Mouse (Mus musculus) kidney, embryonic 15.5 days (tissue): ENCODE measurements around the gene Carns1. TPM values are rescaled to one million over a fixed set of nuclear protein-coding genes. Genes with fewer than 3 reads are reported as not detected.

Experiments used
- ATAC-seq: fragments of 200-750 bp; cut with Nextera tagmentation; replicated peaks from 2 replicates; pipeline ENCODE4 v1.8.0; 2017; ENCODE audit warnings: moderate TSS enrichment; ENCODE audit not compliant: low FRiP score
- H3K27ac ChIP-seq: fragments of 300-500 bp; sonication (generic); 2 replicates; pipeline ENCODE4 v1.5.1; 2015; ENCODE audit warnings: mild to moderate bottlenecking, inconsistent platforms
- H3K27me3 ChIP-seq: fragments of 300-500 bp; sonication (generic); 2 replicates; pipeline ENCODE4 v1.6.1; 2015; ENCODE audit warnings: inconsistent platforms
- H3K36me3 ChIP-seq: fragments of 300-500 bp; sonication (generic); 2 replicates; pipeline ENCODE4 v1.6.1; 2015; ENCODE audit warnings: inconsistent platforms
- H3K4me1 ChIP-seq: fragments of 300-500 bp; sonication (generic); 2 replicates; pipeline ENCODE4 v1.6.1; 2015; ENCODE audit warnings: inconsistent platforms
- H3K4me2 ChIP-seq: fragments of 300-500 bp; sonication (generic); 2 replicates; pipeline ENCODE4 v1.6.1; 2015; ENCODE audit warnings: moderate library complexity, mild to moderate bottlenecking, inconsistent platforms
- H3K4me3 ChIP-seq: fragments of 300-500 bp; sonication (generic); replicated peaks from 2 replicates; pipeline ENCODE4 v1.5.1; 2015; ENCODE audit warnings: mild to moderate bottlenecking, inconsistent platforms
- H3K9ac ChIP-seq: fragments of 300-500 bp; sonication (generic); 2 replicates; pipeline ENCODE4 v1.6.1; 2015; ENCODE audit warnings: mild to moderate bottlenecking, inconsistent platforms
- H3K9me3 ChIP-seq: fragments of 300-500 bp; sonication (generic); replicated peaks from 2 replicates; pipeline ENCODE4 v1.6.1; 2016; ENCODE audit warnings: inconsistent platforms
- WGBS: fragments of 180-500 bp; shearing (Covaris S2); methylation state at CpG from one replicate; pipeline ENCODE4 v1.1.7; 2015; ENCODE audit warnings: mixed read lengths; 5-methylcytosine and 5-hydroxymethylcytosine counted together
- polyA plus RNA-seq: library from polyadenylated mRNA; unstranded; fragments of >200 nt; fragmentation: Nextera tagmentation; extraction: Ambion mirVana; gene quantifications from 2 replicates; pipeline ENCODE4 v1.2.1, GENCODE M21; 2015

Gene Carns1
- 2.9 and 3.1 TPM in 2 replicates for polyA plus RNA-seq

DNA sequence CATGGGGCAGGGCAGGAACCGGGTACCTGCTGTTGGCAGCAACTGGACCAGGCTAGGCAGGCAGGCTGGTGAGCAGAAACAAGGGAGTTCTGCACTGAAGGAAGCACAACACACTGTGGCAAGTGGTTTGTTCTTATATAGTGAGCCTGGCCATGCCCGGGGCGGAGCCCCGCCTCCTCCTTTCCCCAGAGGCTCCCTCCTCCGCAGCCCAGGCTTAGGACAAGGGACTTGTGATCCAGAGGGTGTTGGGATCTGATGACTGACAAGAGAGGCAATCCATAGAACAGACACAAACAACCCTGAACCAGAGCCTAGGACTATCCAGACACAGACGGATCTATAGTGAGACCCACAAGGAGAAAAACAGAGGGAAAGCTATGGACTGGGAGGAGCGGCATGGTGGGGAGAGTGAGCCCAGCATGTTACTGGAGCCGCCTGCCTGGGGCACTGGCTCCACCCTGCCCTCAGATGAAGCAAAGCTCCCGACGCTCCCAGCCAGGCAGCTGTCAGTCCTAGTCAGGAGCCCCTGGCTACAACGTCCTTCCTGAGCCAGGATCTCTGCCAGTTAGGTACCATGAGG lies at the start of gene Carns1:
Gene Carns1 (minus strand): TSS at position 112 of the 580 bp plus-strand sequence.
- H3K9ac ChIP-seq: 0 out of 2 replicates have a peak within 1 kb of the TSS, but pooled peaks have one; percentile 4
- H3K27me3 ChIP-seq: peaks cover 9% of the 10 kb centered on the region
- H3K36me3 ChIP-seq: no peaks in the 10 kb centered on the region
- peak; percentile 69 for ATAC-seq
- H3K4me2 ChIP-seq: peak within 1 kb of the TSS; percentile 55
- H3K4me3 ChIP-seq: peak within 1 kb of the TSS; percentile 28
- H3K4me1 ChIP-seq: peaks cover 33% of the 10 kb centered on the region
- WGBS: 3% methylated on average over 11 of the region's 11 CpGs
- H3K27ac ChIP-seq: peak within 1 kb of the TSS; percentile 37; the same call in 1 of the 2 replicates
- H3K9me3 ChIP-seq: no peaks in the 10 kb centered on the region

- H3K4me1 ChIP-seq: peaks cover 56% of the 10 kb centered on the region
- peaks cover 11% of the 10 kb centered on the region; the same call in 1 of the 2 replicates for H3K36me3 ChIP-seq
- no peaks in the 10 kb centered on the region for H3K9me3 ChIP-seq
- 49% methylated on average over 11 of the region's 11 CpGs for WGBS
- no peak overlapping the region for H3K9ac ChIP-seq
- no peaks in the 10 kb centered on the region; the same call in 1 of the 2 replicates for H3K27me3 ChIP-seq
- peak overlapping the region; percentile 38 for H3K4me2 ChIP-seq
- H3K27ac ChIP-seq: peak overlapping the region; percentile 66
- H3K4me3 ChIP-seq: no peak overlapping the region
- peak; percentile 52 for ATAC-seq
These were observed 46.9 kb upstream of the Carns1 start for GRCm38 (mm10) chr19:4222165-4222564.

- Histone ChIP-seq H3K36me3 (peaks cover 11% of the 10 kb centered on the region; the same call in 1 of the 2 replicates), H3K27ac (peak overlapping the region; percentile 66), H3K9ac (peak overlapping the region; percentile 22; the same call in 1 of the 2 replicates), H3K4me2 (peak overlapping the region; percentile 38), H3K9me3 (no peaks in the 10 kb centered on the region), H3K4me3 (no peak overlapping the region), H3K27me3 (no peaks in the 10 kb centered on the region), H3K4me1 (peaks cover 66% of the 10 kb centered on the region)
- WGBS: 22% methylated on average over 14 of the region's 14 CpGs
- peak; percentile 63 for ATAC-seq
These were observed 45.9 kb upstream of the Carns1 start for GRCm38 (mm10) chr19:4220957-4221743.

DNA sequence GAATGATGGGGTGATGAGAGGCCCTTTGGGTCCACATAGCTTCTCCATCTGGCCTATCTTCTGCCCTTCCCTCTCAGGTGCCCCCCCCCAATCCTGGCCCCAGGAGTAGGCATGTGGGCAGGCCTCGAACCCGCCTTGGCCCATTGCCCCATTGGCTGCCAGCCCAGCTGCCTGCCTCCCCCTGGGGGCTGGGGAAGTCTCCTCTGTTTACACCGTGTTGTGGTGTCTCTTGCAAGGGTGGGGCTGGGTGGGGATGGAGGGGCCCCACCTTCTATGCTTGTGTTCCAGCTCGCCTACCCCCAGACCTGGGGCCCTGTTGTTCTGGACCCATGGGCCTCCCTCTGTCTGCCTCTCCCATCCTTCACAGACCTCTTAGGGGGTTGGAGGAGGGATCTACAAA lies 45.1 kb upstream of the Carns1 start:
- Histone ChIP-seq H3K4me1 (peaks cover 73% of the 10 kb centered on the region), H3K36me3 (peaks cover 11% of the 10 kb centered on the region; the same call in 1 of the 2 replicates), H3K9ac (no peak overlapping the region), H3K27ac (peak overlapping the region; percentile 66), H3K4me3 (no peak overlapping the region), H3K4me2 (peak overlapping the region; percentile 38), H3K27me3 (no peaks in the 10 kb centered on the region), H3K9me3 (no peaks in the 10 kb centered on the region)
- no peak for ATAC-seq
- WGBS: 53% methylated on average over 4 of the region's 4 CpGs

DNA sequence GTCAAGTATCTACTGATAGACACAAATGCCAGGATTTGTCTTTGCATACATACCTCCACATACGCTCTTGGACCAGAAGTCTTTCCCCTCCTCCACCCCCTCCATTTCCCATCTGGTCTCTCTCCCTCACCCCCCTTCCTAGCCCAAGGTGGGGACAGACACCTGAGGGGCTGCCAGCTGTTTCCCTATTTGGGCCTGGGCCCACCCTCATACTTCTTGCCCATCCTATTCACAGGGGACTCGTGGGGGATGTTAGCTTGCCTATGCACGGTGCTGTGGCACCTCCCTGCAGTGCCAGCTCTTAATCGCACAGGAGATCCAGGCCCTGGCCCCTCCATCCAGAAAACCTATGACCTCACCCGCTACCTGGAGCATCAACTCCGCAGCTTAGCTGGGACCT lies 44.7 kb upstream of the Carns1 start:
- Histone ChIP-seq H3K4me1 (peaks cover 76% of the 10 kb centered on the region), H3K9ac (no peak overlapping the region), H3K27ac (peak overlapping the region; percentile 66; the same call in 1 of the 2 replicates), H3K27me3 (no peaks in the 10 kb centered on the region), H3K36me3 (peaks cover 11% of the 10 kb centered on the region; the same call in 1 of the 2 replicates), H3K9me3 (no peaks in the 10 kb centered on the region), H3K4me3 (no peak overlapping the region), H3K4me2 (no peak overlapping the region; the same call in 1 of the 2 replicates)
- no peak for ATAC-seq
- 88% methylated on average over 6 of the region's 6 CpGs for WGBS

GRCm38 (mm10) chr19:4218784-4219183 lies 43.5 kb upstream of the Carns1 start:
- Histone ChIP-seq H3K9ac (no peak overlapping the region), H3K4me3 (no peak overlapping the region), H3K9me3 (no peaks in the 10 kb centered on the region), H3K4me2 (no peak overlapping the region), H3K36me3 (peaks cover 11% of the 10 kb centered on the region; the same call in 1 of the 2 replicates), H3K27ac (no peak overlapping the region), H3K27me3 (no peaks in the 10 kb centered on the region), H3K4me1 (peaks cover 80% of the 10 kb centered on the region)
- ATAC-seq: no peak
- 79% methylated on average over 1 of the region's 1 CpGs for WGBS

- peaks cover 11% of the 10 kb centered on the region; the same call in 1 of the 2 replicates for H3K36me3 ChIP-seq
- no peak for ATAC-seq
- no peaks in the 10 kb centered on the region for H3K9me3 ChIP-seq
- no peak overlapping the region for H3K27ac ChIP-seq
- H3K27me3 ChIP-seq: no peaks in the 10 kb centered on the region
- WGBS: 85% methylated on average over 11 of the region's 11 CpGs
- H3K4me3 ChIP-seq: no peak overlapping the region
- peaks cover 85% of the 10 kb centered on the region for H3K4me1 ChIP-seq
- no peak overlapping the region for H3K4me2 ChIP-seq
- no peak overlapping the region for H3K9ac ChIP-seq
These were observed 43.0 kb upstream of the Carns1 start for GRCm38 (mm10) chr19:4218293-4218692.

GRCm38 (mm10) chr19:4217855-4218254 lies 42.6 kb upstream of the Carns1 start:
- Histone ChIP-seq H3K4me2 (no peak overlapping the region), H3K27me3 (no peaks in the 10 kb centered on the region), H3K9me3 (no peaks in the 10 kb centered on the region), H3K36me3 (peaks cover 7% of the 10 kb centered on the region; the same call in 1 of the 2 replicates), H3K4me3 (no peak overlapping the region), H3K9ac (no peak overlapping the region), H3K4me1 (peaks cover 86% of the 10 kb centered on the region), H3K27ac (no peak overlapping the region)
- 50% methylated on average over 3 of the region's 3 CpGs for WGBS
- no peak for ATAC-seq

GRCm38 (mm10) chr19:4217140-4217539 lies 41.9 kb upstream of the Carns1 start:
- H3K27me3 ChIP-seq: no peaks in the 10 kb centered on the region
- no peak overlapping the region for H3K4me3 ChIP-seq
- ATAC-seq: no peak
- 0 out of 2 replicates have a peak overlapping the region, but pooled peaks have one; percentile 73 for H3K27ac ChIP-seq
- peak overlapping the region; percentile 84 for H3K4me2 ChIP-seq
- 11% methylated on average over 5 of the region's 5 CpGs for WGBS
- H3K9ac ChIP-seq: 0 out of 2 replicates have a peak overlapping the region, but pooled peaks have one; percentile 11
- H3K4me1 ChIP-seq: peaks cover 86% of the 10 kb centered on the region
- H3K36me3 ChIP-seq: peaks cover 1% of the 10 kb centered on the region; the same call in 1 of the 2 replicates
- no peaks in the 10 kb centered on the region for H3K9me3 ChIP-seq

DNA sequence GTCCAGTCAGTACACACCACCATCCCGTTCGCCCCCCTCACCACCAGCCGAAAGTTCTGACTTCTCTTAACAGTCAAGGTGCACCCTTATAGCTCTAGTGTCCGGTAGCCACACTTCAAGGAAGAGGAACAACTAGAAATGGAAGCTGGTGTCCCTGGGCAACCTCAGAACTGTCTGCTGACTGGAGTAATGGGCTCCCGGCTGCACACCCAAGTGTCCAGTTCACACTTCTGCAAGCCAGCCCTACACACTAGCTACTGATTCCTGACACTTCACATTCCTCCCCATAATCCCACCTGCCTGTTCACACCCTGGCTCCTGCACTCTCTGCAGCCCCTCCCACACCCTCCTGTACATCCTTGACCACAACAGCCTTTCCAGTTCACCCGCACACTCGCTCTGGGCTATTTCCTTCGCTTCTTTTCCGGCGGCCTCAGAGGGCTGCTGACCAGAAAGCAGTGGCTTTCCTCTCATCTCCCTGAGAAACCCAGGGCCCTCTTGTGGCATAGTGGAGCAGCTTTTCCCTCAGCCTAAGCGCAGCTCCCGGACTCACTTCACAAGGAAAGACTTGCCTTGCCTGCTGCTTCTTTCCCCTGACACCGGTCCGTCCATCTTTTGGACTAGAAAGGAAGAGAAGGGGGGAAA lies 40.9 kb upstream of the Carns1 start:
- WGBS: 16% methylated on average over 14 of the region's 14 CpGs
- peaks cover 86% of the 10 kb centered on the region for H3K4me1 ChIP-seq
- H3K9ac ChIP-seq: 0 out of 2 replicates have a peak overlapping the region, but pooled peaks have one; percentile 11
- peak overlapping the region; percentile 84 for H3K4me2 ChIP-seq
- H3K4me3 ChIP-seq: peak overlapping the region; percentile 66
- H3K36me3 ChIP-seq: no peaks in the 10 kb centered on the region
- no peak for ATAC-seq
- H3K27me3 ChIP-seq: peaks cover 5% of the 10 kb centered on the region; the same call in 1 of the 2 replicates
- H3K9me3 ChIP-seq: no peaks in the 10 kb centered on the region
- H3K27ac ChIP-seq: peak overlapping the region; percentile 73

GRCm38 (mm10) chr19:4215451-4215840 lies 40.2 kb upstream of the Carns1 start:
- WGBS: 1% methylated on average over 19 of the region's 21 CpGs
- H3K4me3 ChIP-seq: peak overlapping the region; percentile 66
- H3K9ac ChIP-seq: peak overlapping the region; percentile 85
- peak overlapping the region; percentile 84 for H3K4me2 ChIP-seq
- peaks cover 83% of the 10 kb centered on the region for H3K4me1 ChIP-seq
- H3K27ac ChIP-seq: peak overlapping the region; percentile 94
- ATAC-seq: no peak
- no peaks in the 10 kb centered on the region for H3K36me3 ChIP-seq
- no peaks in the 10 kb centered on the region for H3K9me3 ChIP-seq
- H3K27me3 ChIP-seq: peaks cover 5% of the 10 kb centered on the region; the same call in 1 of the 2 replicates
